Mouse (Mus musculus) liver, adult (tissue): ENCODE data around the gene Nbas.

Experiments used
- GATA4 ChIP-seq: IDR thresholded peaks from 2 replicates; pipeline ENCODE4 v1.6.1; 2014; ENCODE audit warnings: mild to moderate bottlenecking, low read length; ENCODE audit not compliant: insufficient replicate concordance

Nbas gene

GRCm38 (mm10) chr12:13462397-13462796, 193.5 kb downstream of the Nbas start:
- no peak for TF ChIP-seq GATA4

DNA sequence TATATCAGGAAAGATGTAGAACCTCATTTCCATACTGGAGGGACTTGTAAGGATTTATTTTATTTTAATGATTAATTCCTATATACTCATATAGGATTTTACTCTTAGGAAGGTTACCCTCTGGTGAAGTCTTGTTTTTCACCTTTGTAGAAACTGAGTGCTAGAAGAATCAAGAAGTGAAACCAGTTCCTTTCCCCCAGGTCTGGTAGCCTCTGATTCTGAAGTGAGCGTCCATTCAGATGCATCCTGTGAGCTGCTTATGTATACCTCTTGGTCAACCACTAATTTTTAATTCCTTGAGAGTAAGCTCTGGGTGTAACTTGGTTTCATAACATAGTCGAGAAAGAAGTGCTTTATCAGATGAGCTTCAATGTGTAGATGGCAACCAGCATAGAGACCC, 196.6 kb downstream of the Nbas start:
- TF ChIP-seq GATA4: no peak

- TF ChIP-seq GATA4: no peak
Measured at GRCm38 (mm10) chr12:13474881-13475280, 205.9 kb downstream of the Nbas start.

DNA sequence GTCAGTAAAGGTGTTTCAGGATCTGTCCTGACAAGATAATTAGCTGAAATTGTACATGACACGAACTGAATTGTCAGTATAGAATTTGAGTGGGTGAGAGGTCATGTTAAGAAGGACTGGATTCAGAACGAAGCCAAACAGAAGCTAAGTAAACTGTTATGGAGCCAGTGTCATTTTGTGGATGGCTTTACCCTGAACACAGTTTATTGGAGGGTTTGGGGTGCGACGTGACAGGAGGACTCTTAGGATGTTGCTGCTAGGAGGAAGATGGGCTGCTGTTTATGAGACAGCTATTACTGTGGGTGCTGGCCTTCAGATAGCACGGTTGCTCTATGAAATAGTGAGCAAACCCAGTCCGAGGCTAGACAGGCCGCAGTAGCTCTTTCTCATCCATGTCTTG, 210.2 kb downstream of the Nbas start:
- no peak for TF ChIP-seq GATA4

- TF ChIP-seq GATA4: no peak
Measured at GRCm38 (mm10) chr12:13486278-13486677, 217.3 kb downstream of the Nbas start.

- no peak for TF ChIP-seq GATA4
Measured at GRCm38 (mm10) chr12:13497211-13497610, 228.3 kb downstream of the Nbas start.

DNA sequence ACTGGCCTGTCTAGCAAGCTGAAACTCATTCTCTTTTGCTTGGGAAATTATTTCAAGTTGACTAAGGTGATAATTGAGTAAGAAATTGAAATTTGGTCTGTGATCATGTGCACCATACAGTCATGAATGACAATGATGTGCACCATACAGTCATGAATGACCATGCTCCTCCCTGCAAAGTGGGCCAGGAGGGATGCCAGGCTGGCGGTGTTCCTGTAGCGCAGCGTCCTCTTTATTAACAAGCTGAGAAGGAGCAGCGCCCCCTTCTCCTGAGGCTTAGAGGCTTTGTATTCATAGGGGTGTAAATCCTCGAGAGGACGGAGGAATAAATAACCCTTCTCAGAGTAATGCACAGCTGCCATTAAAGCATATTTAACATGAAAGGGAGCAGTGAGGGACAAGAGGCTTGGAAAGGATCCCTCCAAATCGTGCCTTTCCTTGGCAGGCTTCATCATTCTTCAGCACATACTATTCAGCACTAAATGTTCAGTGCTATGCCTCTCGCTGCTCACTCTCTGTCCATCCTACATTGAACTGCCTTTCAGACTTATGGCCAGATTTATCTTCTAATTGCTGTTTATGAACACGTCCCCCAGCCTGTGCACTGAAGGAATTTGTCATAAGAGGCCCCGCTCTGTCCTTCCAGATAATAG, 230.4 kb downstream of the Nbas start:
- no peak for TF ChIP-seq GATA4

DNA sequence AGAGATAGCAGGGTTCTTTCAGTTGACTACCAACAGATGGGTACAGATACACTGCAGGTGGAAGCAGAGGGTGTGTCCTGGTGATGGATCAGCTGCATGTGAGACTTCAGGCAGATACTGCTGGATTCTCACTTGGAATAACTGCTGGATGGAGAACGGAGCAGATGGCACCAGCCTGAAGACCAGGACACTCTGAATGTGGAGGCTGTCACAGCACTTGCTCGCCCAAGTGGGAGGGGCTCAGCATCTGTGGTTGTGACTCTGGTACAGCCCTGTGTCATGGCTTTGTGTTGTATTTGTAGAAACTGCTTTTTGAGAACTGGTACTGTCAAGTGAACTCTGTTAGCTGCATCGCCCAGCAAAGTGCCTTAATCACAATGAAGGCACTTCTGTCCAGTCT, 231.3 kb downstream of the Nbas start:
- no peak for TF ChIP-seq GATA4

DNA sequence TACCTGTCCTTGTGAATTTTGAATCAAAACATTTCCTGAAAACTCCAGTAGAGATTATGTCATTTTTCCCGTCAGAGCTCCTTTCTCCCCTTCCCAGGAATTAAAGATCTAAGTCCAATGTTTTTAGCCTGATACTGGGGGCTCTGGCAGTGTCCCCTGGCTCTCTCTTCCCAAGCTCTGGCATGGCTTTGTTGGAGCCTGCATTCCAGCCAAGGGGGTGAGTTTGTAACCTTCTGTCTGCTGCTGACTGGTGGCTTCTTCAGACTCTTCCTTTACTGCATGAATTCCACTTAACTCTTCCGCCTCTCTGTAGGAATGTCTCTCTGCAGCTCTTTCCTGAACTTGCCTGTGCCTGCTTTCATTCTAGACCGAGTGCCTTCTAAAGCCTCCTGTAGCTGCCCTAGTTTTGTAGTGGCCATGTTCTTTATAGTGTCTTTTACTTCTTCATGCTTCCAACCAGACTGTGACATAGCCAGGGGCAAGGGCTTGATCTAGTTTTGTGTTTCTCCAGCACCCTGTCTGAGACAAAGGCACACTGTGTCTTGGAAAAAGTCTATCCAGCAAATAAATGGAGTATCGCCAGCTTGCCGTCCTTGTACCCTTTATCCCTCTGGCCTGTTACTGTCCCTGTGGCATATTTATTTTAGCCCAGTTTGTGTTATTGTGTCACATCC, 236.0 kb downstream of the Nbas start:
- no peak for TF ChIP-seq GATA4

- TF ChIP-seq GATA4: no peak
Measured at GRCm38 (mm10) chr12:13518082-13518481, 249.1 kb downstream of the Nbas start.

GRCm38 (mm10) chr12:13519413-13519812, 250.5 kb downstream of the Nbas start:
- no peak for TF ChIP-seq GATA4

DNA sequence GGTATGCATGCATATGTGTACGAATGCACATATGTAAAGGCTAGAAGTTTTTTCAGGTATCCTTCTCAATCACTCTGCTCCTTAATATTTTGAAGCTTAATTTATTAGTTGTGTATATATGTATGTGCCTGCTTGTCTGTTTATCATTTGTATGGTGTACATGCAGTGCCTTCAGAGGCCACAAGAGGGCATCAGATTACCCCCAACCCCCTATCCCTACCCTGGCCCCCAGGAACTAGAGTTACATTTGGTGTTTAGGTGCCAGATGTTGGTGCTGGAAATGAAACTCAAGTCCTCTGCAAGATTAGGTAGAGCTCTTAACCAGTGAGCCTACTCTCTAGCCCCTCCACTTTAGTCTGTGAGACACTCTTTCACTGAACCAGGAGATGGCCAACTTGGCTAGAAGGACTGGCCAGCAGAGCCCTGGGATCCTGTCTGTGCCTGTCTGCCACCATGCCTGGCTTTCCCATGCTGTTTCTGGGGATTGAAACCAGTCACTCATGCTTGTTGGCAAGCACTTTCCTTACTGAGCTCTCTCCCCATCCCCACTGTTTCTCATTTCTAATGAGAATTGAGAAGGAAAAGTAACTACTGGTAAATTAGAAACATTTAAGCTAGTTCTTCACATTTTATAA, 263.9 kb downstream of the Nbas start:
- TF ChIP-seq GATA4: no peak

- no peak for TF ChIP-seq GATA4
Measured at GRCm38 (mm10) chr12:13539171-13539570, 270.2 kb downstream of the Nbas start.

GRCm38 (mm10) chr12:13543806-13544205, 274.9 kb downstream of the Nbas start:
- no peak for TF ChIP-seq GATA4

GRCm38 (mm10) chr12:13563646-13564289, 294.8 kb downstream of the Nbas start:
- no peak for TF ChIP-seq GATA4

DNA sequence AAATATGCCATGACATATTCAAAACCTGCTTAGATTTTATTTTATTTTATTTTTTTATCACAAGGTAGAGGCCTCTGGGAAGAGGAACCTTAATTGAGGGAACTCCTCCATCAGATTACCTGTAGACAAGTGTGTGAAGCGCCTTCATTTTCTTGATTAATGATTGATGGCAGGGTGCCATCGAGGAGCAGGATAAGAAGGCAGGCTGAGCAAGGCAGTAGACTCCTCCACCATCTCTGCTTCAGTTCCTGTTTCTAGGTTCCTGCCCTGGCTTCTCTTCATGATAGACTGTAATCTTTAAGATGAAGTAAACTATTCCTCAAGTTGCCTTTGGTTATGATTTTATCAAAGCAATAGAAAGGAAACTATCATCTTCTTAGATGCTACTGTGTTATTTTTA, 295.4 kb downstream of the Nbas start:
- TF ChIP-seq GATA4: no peak

- TF ChIP-seq GATA4: no peak
Measured at GRCm38 (mm10) chr12:13566421-13566820, 297.5 kb downstream of the Nbas start.

DNA sequence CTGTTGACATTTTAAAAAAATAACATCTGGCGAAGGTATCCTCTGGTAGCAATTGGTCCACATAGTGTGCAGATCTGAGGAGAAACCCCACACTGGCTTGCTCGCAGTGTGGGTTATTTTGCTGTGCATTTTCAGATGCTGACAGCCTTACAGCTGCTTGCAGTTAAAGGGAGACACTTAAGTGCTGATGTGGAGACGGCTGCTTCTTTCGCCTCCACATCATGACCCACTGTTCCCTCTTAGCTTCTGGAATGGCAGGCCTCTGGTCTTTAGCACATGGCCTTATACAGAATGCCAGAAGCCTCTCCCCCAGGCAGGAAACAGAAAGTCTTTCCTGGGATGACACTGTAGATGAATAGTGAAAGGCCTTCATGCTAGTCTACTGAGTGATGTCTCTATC, 306.2 kb downstream of the Nbas start:
- no peak for TF ChIP-seq GATA4
